Mouse (Mus musculus): ENCODE results near the gene Gm5767.

DNA sequence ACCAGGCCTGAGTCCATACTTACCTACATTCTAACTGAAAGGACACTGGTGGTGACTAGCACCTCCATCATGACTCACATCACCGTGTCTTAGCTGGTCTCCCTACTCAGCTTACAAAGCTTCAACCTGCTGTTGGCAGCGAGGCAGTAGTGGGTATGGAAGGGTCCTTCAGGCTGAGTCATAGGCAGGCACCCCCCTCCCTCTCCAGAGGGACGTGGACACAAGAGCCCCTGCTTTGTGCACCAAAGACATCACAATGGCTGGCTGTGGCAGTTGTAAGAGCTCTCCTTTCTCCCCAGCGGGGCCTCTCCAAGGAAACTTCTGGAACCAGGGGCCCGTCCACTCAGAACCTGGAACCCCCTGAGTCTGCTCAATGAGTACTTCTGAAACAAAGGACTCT is at the start of gene Gm5767:
- TF ChIP-seq CTCF (conservative IDR thresholded peaks at IDR 0.05; ENCODE audit: insufficient read depth, insufficient read length, low read depth, low read length) (no peak), POLR2A (IDR thresholded peaks at IDR 0.05; ENCODE audit: low read depth, low read length) (no peak)
